Mouse (Mus musculus) activated CD4-positive, CD25-positive, alpha-beta regulatory T cell, adult 4 months (primary cell): Measurements from ENCODE around the gene Sidt2. TPM values are rescaled to one million over a fixed set of nuclear protein-coding genes. Genes with fewer than 3 reads are reported as not detected.

Experiments
- ATAC-seq: one replicate; pipeline ENCODE4 v1.8.0; 2017
- polyA plus RNA-seq, 2 experiments: library from polyadenylated mRNA; unstranded; fragments of 100-300 nt; shearing (Covaris generic); gene quantifications; one replicate each; pipeline ENCODE4 v1.2.1; 2017

Sidt2 gene
- polyA plus RNA-seq, 2 experiments from 2014 or later, result 36.5 to 43.0 TPM

DNA sequence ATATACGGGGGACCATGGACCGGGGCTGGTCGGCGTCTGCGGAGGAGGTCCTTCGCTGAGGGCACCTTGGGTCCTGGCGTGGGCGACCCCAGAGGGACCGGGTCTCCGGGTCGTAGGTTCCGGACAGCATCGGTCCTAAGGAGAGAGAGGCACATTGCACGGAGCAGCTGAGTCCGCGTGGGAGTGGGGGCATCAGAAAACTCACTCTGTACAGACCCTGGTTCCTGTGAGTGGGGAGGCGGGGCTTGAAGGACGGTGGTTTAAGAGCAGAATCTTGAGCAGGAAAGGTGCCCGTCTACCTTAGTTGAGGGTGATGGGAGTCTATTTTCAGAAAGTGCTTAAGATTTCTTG is 48.0 kb downstream of the Sidt2 start:
- ATAC-seq, result no peak

DNA sequence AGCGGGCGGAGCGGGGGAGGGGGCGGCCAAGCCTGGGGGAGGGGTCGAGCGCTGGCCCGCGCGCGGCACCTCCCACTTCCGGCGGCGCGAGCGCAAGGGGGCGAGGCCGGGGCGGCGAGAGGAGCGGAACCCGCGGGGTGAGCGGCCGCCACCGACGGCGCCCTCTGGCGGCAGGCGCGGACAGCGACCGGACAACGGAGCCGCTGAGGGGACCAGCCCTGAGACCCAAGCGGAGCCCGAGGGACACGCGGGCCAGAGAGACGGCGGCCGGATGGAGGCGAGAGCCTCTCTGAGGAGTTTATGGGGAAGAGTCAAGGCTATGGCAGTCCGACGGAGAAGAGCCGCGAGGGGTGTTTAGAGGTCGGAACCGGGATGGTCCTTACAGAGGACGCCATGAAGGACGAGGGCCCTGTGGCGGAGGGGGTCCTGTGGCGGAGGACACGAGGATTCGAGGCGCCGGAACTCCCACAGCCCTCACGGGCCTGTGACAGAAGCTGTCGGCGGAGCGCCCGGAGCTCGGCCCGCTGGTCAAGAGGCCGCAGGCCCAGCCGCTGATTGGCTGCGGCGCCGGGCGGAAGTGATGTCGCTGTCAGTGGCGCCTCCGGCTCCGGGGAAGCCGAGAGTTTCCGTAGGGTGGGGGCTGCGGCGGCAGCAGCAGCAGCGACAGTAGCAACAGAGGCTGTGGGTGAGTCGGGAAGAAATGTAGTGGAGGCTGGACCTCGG is 48.5 kb downstream of the Sidt2 start, which contains the start of the genes Pcsk7 and Rnf214:
Gene Pcsk7 (plus strand): TSS at position 143 of the 723 bp plus-strand sequence.
Gene Rnf214 (minus strand): TSS at position 557 of the 723 bp plus-strand sequence.
- peak; percentile 78 for ATAC-seq

DNA sequence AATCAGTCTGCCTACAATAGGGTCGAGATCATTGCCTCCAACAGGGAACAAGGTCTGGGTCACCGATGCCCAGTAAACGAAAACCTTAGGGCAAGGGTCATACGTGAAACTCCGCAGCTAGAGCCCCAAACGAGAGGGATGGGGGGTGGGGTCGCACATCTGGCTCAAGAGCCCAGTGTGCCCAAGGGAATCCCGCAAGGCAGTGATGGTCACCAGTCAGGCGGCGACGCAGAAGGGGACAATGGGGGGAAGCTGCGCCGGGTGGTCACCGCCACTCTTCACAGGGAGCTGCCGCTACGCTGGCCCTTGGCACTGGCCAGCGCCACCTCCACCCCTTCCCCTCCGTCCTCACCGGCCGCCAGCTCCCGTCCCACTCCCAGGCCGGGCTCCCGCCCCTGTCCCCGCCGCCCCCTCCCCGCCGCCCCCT is 49.2 kb downstream of the Sidt2 start:
- ATAC-seq, result no peak

DNA sequence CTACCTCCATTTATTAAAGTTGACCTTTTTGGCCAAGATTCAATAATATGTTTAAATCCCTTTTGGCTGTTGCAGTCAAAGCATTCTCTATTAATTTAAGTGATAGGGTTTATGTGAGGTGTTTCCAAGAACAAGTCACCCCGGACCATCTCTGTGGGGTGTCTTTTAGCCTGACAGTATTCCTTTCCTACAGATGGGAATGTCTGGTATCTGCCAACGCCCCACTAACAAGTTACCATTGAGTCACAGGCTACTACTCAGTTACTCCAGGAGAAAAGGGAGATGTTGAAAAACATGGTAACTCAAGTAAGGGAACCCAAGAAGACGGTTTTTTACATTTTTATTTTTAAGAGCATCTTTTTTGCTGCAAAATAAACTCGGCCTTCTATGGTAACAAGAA is 49.9 kb downstream of the Sidt2 start:
- no peak for ATAC-seq

DNA sequence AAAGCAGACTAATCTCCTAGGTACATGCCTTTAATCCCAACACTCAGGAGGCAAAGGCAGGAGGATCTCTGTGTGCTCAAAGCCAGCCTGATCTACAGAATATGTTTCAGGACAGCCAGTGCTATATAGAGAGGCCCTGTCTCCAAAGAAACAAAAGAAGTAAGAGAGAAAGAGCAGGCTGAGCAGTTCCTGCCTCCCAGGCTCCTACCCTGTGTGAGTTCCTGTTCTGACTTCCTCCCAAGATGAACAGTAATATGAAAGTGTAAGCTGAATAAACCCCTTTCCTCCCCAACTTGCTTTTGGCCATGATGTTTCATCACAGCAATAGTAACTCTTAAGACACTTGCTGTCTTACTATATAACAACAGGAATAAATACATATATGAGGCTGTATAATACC is 61.4 kb downstream of the Sidt2 start:
- no peak for ATAC-seq

Other genes with a start within 250 kb of the Sidt2 start
- gene Cep164, start 126.6 kb downstream of the Sidt2 start, polyA plus RNA-seq, result 1 to 10 TPM; 7.9 to 8.6 TPM
- gene Bace1, start 116.7 kb downstream of the Sidt2 start, polyA plus RNA-seq, result 10 to 100 TPM in 1 of 2 experiments, 1 to 10 TPM in 1; 8.0 to 10.0 TPM
- 10 to 100 TPM; 13.9 to 18.5 TPM for gene Pcsk7, start 48.8 kb downstream of the Sidt2 start, polyA plus RNA-seq
- 10 to 100 TPM; 26.5 to 29.6 TPM for gene Rnf214, start 48.3 kb downstream of the Sidt2 start, polyA plus RNA-seq
- gene Tagln, start 19.2 kb downstream of the Sidt2 start, polyA plus RNA-seq, result 1 to 10 TPM in 1 of 2 experiments, under 1 TPM in 1; 0.66 to 1.1 TPM
- 10 to 100 TPM; 59.9 to 63.9 TPM for gene Pafah1b2, start 57.4 kb upstream of the Sidt2 start, polyA plus RNA-seq
- 10 to 100 TPM in 1 of 2 experiments, 1 to 10 TPM in 1; 7.9 to 10.4 TPM for gene Sik3, start 57.6 kb upstream of the Sidt2 start, polyA plus RNA-seq